Mouse (Mus musculus) heart, embryonic 12.5 days (tissue): ENCODE data around the gene Rel. TPM values are rescaled to one million over a fixed set of nuclear protein-coding genes. Genes with fewer than 3 reads are reported as not detected.
A peak's percentile ranks its signal among the peaks of the same experiment; 100 is the strongest.
"Not testable (repeated sequence)": the region's sequence is repeated elsewhere in the genome, so short reads cannot be mapped to it uniquely, and the experiment has no call there.

ENCODE experiments used
- ATAC-seq: fragments of 200-750 bp; cut with Nextera tagmentation; 2 replicates; pipeline ENCODE4 v1.8.0; 2017; ENCODE audit warnings: moderate TSS enrichment, moderate library complexity; ENCODE audit not compliant: insufficient number of reproducible peaks, low FRiP score
- H3K27ac ChIP-seq: fragments of 300-500 bp; sonication (generic); 2 replicates; pipeline ENCODE4 v1.5.1; 2016; ENCODE audit warnings: mild to moderate bottlenecking, moderate library complexity; ENCODE audit not compliant: poor library complexity, severe bottlenecking
- H3K27me3 ChIP-seq: fragments of 300-500 bp; sonication (generic); replicated peaks from 2 replicates; pipeline ENCODE4 v1.6.1; 2016; ENCODE audit warnings: mild to moderate bottlenecking, moderate library complexity
- H3K36me3 ChIP-seq: fragments of 300-500 bp; sonication (generic); 2 replicates; pipeline ENCODE4 v1.6.1; 2016; ENCODE audit warnings: mild to moderate bottlenecking, moderate library complexity
- H3K4me1 ChIP-seq: fragments of 300-500 bp; sonication (generic); replicated peaks from 2 replicates; pipeline ENCODE4 v1.6.1; 2016; ENCODE audit warnings: mild to moderate bottlenecking
- H3K4me2 ChIP-seq: fragments of 300-500 bp; sonication (generic); 2 replicates; pipeline ENCODE4 v1.6.1; 2016; ENCODE audit warnings: mild to moderate bottlenecking, moderate library complexity
- H3K4me3 ChIP-seq: fragments of 300-500 bp; sonication (generic); 2 replicates; pipeline ENCODE4 v1.5.1; 2016; ENCODE audit warnings: mild to moderate bottlenecking
- H3K9ac ChIP-seq: fragments of 300-500 bp; sonication (generic); 2 replicates; pipeline ENCODE4 v1.6.1; 2016; ENCODE audit warnings: mild to moderate bottlenecking, moderate library complexity
- H3K9me3 ChIP-seq: fragments of 300-500 bp; sonication (generic); replicated peaks from 2 replicates; pipeline ENCODE4 v1.6.1; 2016; ENCODE audit warnings: mild to moderate bottlenecking, moderate library complexity
- WGBS: fragments of 180-500 bp; shearing (Covaris S2); methylation state at CpG from one replicate; pipeline ENCODE4 v1.1.7; 2016; 5-methylcytosine and 5-hydroxymethylcytosine counted together
- polyA plus RNA-seq: library from polyadenylated mRNA; unstranded; fragments of >200 nt; fragmentation: Nextera tagmentation; extraction: Ambion mirVana; gene quantifications from 2 replicates; pipeline ENCODE4 v1.2.1, GENCODE M21; 2016

Gene Rel
- polyA plus RNA-seq: 2.2 and 3.1 TPM in 2 replicates

DNA sequence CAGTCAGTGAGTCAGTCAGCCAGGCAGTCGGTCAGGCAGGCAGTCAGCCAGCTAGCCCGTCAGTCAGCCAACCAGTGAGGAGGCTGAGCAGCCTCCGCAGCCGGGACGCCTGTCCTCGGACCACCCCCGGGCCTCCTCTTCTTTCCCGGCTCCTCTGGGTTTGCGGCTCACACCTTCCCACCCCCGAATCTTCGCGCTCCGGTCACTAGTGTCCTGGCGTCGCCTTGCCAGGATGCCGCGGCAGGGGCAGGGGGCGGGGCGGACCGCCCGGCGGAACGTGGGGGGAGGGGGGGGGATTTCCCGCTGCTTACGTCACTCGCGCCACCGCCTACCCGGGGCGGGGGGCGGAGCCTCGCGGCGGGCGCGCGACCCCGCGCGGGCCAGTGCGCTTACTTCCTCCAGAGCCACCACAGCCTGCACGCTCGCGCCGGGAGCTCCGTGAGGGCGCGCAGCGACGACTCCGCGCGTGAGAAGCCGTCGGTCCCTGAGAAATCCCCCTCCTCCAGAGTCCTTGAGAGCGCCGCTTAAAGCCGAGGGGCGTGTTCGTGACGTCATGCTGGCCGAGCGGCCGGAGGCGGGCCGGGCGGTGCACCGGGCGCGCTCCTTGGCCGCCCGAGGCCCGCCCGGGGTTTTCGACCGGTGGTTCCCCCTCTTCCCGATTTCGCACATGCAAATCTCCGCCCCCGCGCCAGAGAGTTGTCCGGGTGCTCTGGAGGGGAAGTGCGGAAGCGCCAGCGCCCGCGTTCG lies at the start of gene Rel:
Gene Rel (minus strand): TSS at position 211 of the 747 bp plus-strand sequence.
- Histone ChIP-seq H3K4me2 (peak within 1 kb of the TSS; percentile 85), H3K9me3 (no peaks in the 10 kb centered on the region), H3K4me3 (peak within 1 kb of the TSS; percentile 63), H3K27me3 (no peaks in the 10 kb centered on the region), H3K27ac (peak within 1 kb of the TSS; percentile 94), H3K36me3 (no peaks in the 10 kb centered on the region), H3K9ac (peak within 1 kb of the TSS; percentile 72), H3K4me1 (peaks cover 13% of the 10 kb centered on the region)
- ATAC-seq: peak; percentile 93
- WGBS: under 1% methylated on average over 73 of the region's 88 CpGs

DNA sequence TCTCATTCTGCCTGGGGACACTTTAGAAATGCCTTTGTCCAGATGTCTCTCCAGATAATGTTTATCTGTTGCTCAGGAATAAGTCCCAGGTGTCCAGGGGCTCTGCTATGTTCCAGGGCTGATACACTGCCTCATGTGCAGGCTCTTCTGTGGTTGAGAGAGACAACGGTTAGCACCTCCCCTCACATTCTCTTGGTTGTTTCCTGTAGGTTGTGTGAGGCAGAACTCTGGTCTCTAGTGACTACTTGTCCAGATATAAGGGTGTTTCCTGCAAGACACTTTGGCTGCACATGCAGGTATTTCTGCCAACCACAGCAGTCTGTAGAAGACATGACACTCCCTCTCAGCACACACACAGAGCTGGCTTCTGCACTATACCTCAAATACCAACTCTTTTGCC lies 48.0 kb upstream of the Rel start:
- Histone ChIP-seq H3K9ac (no peak overlapping the region), H3K27ac (no peak overlapping the region), H3K9me3 (no peaks in the 10 kb centered on the region), H3K27me3 (no peaks in the 10 kb centered on the region), H3K4me2 (no peak overlapping the region), H3K4me3 (no peak overlapping the region), H3K4me1 (no peaks in the 10 kb centered on the region), H3K36me3 (no peaks in the 10 kb centered on the region)
- WGBS: 64% methylated on average over 1 of the region's 1 CpGs
- ATAC-seq: no peak

DNA sequence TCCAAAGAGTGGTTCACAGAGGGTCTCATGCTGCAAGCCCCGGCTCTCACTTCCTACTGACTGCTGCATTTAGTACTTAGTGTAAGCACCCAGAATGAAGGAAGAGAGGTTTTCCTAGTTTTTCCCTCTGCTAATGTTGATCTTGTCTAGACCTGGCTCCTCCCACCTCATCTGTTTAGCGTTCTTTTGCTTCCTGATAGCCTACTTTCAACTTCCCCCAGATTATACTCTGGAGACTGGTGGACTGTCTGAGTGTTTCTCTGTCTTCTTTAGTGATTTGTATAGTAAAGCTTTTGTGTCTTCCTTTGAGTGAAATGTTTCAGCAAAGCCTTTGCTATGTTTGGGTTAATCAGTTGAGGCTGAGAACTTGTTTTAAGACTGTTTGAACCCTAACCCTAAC lies 40.0 kb upstream of the Rel start:
- Histone ChIP-seq H3K27me3 (no peaks in the 10 kb centered on the region), H3K9me3 (no peaks in the 10 kb centered on the region), H3K36me3 (no peaks in the 10 kb centered on the region), H3K4me3 (no peak overlapping the region), H3K9ac (no peak overlapping the region), H3K4me1 (no peaks in the 10 kb centered on the region), H3K27ac (no peak overlapping the region), H3K4me2 (no peak overlapping the region)
- WGBS: 47% methylated on average over 2 of the region's 2 CpGs
- no peak for ATAC-seq

DNA sequence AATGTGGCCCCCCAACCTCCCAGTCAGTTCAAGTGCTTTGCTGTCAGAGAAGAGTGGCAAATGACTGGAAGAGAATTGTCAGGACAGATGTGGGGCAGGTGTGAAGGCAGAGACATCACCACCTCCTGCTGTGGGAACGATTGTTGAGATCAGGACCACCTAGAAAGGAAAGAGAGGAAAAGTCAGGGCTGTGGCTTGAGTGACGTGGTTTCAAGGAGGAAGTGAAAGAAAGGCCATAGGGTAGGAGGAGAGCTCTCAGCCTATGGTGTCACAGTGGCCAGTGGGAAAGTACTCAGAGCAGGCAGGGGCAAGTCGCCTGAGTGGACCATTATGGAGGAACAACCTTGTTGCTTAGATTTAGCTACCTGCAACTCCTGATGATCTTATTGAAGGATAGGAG lies 34.9 kb upstream of the Rel start:
- 41% methylated on average over 3 of the region's 3 CpGs for WGBS
- Histone ChIP-seq H3K9ac (no peak overlapping the region), H3K36me3 (no peaks in the 10 kb centered on the region), H3K9me3 (no peaks in the 10 kb centered on the region), H3K4me2 (no peak overlapping the region), H3K4me1 (no peaks in the 10 kb centered on the region), H3K27me3 (no peaks in the 10 kb centered on the region), H3K4me3 (no peak overlapping the region), H3K27ac (no peak overlapping the region)
- ATAC-seq: no peak

DNA sequence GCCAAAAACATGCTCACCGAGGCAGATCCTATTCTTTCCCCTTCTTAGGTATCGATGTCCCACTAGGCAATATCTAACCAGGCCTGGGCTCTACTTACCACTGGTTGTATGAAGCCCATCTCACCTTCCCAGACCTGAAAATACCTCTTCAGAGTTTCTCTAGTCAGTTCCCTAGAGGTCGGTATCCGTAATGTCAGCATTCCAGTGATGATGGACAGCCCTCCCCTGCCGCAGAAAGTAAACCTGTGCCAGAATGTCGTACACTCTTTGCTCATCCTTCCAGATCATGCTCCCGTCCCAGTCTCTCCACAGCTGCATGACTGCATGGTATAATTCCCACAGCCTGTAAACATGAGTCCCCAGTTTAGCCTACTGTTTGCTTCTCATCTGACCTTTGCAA lies 32.4 kb upstream of the Rel start:
- ATAC-seq: no peak
- 74% methylated on average over 7 of the region's 7 CpGs for WGBS
- Histone ChIP-seq H3K4me1 (no peaks in the 10 kb centered on the region), H3K27ac (no peak overlapping the region), H3K4me3 (no peak overlapping the region), H3K9ac (no peak overlapping the region), H3K9me3 (no peaks in the 10 kb centered on the region), H3K4me2 (no peak overlapping the region), H3K36me3 (no peaks in the 10 kb centered on the region), H3K27me3 (no peaks in the 10 kb centered on the region)

DNA sequence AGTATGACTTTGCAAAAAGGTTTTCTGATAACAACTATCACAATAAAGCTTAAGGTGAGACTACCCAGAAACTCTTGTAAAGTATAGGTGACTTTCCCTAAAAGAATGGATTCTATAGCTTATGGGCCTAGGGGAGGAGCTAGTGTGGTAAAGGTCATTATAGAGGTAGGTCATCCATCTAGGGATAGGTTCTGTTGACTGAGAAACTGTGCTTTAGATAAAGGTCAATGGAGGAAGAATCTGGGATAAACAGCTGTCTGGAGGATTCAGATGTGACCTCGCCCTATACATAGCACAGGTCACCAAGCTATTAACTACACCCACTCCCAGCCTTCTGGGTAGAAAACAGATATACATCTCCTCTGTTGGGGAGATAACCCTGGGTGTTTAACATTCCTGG lies 31.5 kb upstream of the Rel start:
- ATAC-seq: no peak
- Histone ChIP-seq H3K4me1 (no peaks in the 10 kb centered on the region), H3K9me3 (no peaks in the 10 kb centered on the region)

DNA sequence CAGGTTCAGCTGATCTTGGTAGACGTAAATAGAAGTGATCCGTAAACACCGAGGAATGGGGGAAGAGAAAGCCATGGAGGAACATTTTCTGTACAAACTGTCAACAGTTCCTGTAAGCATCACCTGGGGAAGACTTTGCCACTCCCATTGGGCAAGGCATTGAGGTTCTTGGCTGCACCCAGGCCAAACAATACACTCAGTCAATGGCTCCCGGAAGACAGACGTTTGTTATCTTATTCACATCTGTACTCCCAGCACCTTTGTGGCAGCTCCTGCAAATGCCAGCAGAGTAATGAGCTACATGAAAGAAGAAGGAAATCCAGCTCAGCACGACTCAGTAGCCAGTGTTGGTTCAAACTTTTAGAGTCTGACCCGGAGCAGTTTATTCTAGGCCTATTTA lies 31.1 kb upstream of the Rel start:
- Histone ChIP-seq H3K4me1 (no peaks in the 10 kb centered on the region), H3K9ac (no peak overlapping the region), H3K27me3 (no peaks in the 10 kb centered on the region), H3K27ac (no peak overlapping the region), H3K4me3 (no peak overlapping the region), H3K4me2 (no peak overlapping the region), H3K36me3 (no peaks in the 10 kb centered on the region), H3K9me3 (no peaks in the 10 kb centered on the region)
- ATAC-seq: no peak
- 69% methylated on average over 7 of the region's 7 CpGs for WGBS

More for the DNA sequence above, 31.5 kb upstream of the Rel start:
- Histone ChIP-seq H3K36me3 (no peaks in the 10 kb centered on the region), H3K27ac (no peak overlapping the region), H3K27me3 (no peaks in the 10 kb centered on the region), H3K9ac (no peak overlapping the region), H3K4me2 (no peak overlapping the region), H3K4me3 (no peak overlapping the region)
- WGBS: 87% methylated on average over 1 of the region's 1 CpGs

DNA sequence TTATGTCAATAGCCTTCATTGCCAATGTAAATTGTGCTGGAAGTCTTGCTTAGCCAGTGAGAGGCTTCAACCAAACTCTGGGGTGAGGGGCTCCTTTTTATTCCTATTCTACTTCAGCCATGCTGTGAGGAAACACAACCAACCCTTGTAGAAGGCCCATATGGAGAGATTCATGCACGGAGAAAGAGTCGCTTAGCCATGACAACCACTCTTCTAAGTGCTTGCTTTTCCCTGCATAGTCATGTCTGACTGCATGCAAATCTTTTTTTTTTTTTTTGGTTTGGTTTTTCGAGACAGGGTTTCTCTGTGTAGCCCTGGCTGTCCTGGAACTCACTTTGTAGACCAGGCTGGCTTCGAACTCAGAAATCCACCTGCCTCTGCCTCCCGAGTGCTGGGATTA lies 12.9 kb upstream of the Rel start:
- H3K4me1 ChIP-seq, H3K4me3 ChIP-seq, ATAC-seq, H3K9me3 ChIP-seq, H3K9ac ChIP-seq, H3K36me3 ChIP-seq, H3K27me3 ChIP-seq, H3K4me2 ChIP-seq, H3K27ac ChIP-seq: not testable (repeated sequence)
- WGBS: 83% methylated on average over 5 of the region's 5 CpGs

DNA sequence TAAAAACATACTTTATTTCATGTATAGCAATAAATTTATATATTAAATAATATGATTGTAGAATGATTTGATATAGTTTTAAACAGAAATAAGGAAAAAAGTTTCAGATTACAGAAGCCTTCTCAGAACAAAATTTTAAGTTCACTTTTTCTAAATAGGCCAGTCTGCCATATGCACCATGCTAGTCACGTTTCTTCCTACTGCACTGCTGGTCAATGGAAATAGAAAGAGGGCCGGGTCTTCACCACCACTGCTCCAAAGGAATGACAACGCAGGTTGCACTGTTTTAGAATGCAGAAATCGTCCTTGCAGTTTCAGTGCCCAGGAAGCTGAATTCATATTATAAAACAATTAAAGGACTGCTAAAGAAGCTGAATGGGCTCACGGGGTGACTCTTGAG lies 12.3 kb upstream of the Rel start:
- no peak overlapping the region for H3K4me3 ChIP-seq
- H3K9me3 ChIP-seq: 0 out of 2 replicates have a peak, but pooled peaks cover 5% of the 10 kb centered on the region
- H3K9ac ChIP-seq: no peak overlapping the region
- 80% methylated on average over 5 of the region's 5 CpGs for WGBS
- no peak for ATAC-seq
- no peaks in the 10 kb centered on the region for H3K27me3 ChIP-seq
- no peak overlapping the region for H3K4me2 ChIP-seq
- H3K4me1 ChIP-seq: no peaks in the 10 kb centered on the region
- H3K27ac ChIP-seq: no peak overlapping the region
- H3K36me3 ChIP-seq: no peaks in the 10 kb centered on the region

DNA sequence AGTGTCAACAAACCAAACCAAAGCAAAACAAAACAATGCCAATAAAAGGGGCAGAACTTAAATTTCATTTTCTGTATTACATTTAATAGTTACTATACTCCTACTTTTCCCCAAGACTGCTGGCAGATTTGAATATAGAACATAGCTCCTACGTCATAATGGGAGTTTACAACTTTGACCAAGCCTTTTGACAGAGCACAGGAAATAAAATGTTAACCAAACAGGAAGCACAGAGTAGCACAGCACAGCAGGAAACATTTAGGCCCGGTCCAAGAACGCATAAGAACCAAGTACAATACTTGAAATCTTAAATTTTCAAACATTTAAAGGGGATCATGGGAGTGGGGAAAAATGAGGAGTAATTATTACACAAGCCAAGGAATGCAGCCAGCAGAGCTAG lies 11.3 kb upstream of the Rel start:
- Histone ChIP-seq H3K9me3 (no peaks in the 10 kb centered on the region), H3K4me3 (no peak overlapping the region), H3K27me3 (no peaks in the 10 kb centered on the region), H3K36me3 (no peaks in the 10 kb centered on the region), H3K9ac (no peak overlapping the region), H3K27ac (no peak overlapping the region), H3K4me2 (no peak overlapping the region), H3K4me1 (no peaks in the 10 kb centered on the region)
- ATAC-seq: no peak
- 71% methylated on average over 3 of the region's 3 CpGs for WGBS

DNA sequence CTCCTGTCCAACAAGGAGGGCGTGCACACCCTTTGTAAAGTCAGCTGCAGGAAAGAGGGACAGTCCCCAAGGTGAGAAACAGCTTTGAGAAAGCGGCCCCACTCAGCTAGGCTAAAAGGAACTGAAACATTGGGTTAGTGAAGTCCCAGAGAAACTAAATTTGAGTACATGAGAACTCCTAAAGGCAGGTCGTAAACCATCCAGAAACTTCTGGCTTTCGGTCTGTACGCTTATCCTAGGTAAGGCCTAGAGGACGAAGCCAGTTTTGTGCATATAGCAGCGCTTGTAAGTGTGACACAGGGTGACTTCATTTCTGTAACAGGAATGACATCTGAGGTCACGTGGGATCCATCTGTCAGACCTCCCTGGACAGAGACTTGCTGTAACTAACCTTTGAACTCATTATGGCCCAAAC lies 8.0 kb upstream of the Rel start:
- no peak for ATAC-seq
- H3K4me2 ChIP-seq: no peak overlapping the region
- no peaks in the 10 kb centered on the region for H3K9me3 ChIP-seq
- WGBS: 84% methylated on average over 8 of the region's 8 CpGs
- no peaks in the 10 kb centered on the region for H3K36me3 ChIP-seq
- H3K4me1 ChIP-seq: no peaks in the 10 kb centered on the region
- no peaks in the 10 kb centered on the region for H3K27me3 ChIP-seq
- no peak overlapping the region for H3K9ac ChIP-seq
- no peak overlapping the region for H3K27ac ChIP-seq
- H3K4me3 ChIP-seq: no peak overlapping the region

DNA sequence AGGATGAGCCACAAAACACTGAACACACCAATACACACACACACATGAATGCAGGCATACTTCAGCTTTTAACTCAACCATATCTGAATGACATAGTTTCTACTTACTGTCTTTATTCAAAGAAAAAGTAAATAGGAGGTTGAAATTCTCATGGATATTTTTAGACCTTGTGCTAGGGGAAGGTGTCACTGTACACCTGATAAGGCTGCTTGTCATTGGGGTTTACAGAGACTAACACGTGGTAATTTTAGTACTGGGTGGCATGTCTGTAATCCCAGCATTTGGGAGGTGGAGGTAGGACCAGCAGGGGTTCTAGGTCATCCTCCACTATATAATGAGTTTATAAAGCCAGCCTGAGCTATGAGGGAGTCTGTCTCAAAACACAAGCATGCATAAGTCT lies 1.7 kb upstream of the Rel start:
- Histone ChIP-seq H3K27me3 (no peaks in the 10 kb centered on the region), H3K4me3 (no peak overlapping the region), H3K36me3 (no peaks in the 10 kb centered on the region), H3K9me3 (no peaks in the 10 kb centered on the region), H3K4me1 (peaks cover 13% of the 10 kb centered on the region), H3K9ac (no peak overlapping the region), H3K4me2 (no peak overlapping the region), H3K27ac (peak overlapping the region; percentile 54)
- 10% methylated on average over 1 of the region's 1 CpGs for WGBS
- ATAC-seq: no peak
